Mouse (Mus musculus) embryonic facial prominence, embryonic 10.5 days (tissue): ENCODE measurements around the gene Orc5. TPM values are rescaled to one million over a fixed set of nuclear protein-coding genes. Genes with fewer than 3 reads are reported as not detected.

Experiments used
- DNase-seq: peaks from one replicate; pipeline ENCODE4 v3.0.0-alpha.2; 2017; ENCODE audit warnings: low spot score
- H3K27ac ChIP-seq: fragments of 300-500 bp; sonication (generic); replicated peaks from 2 replicates; pipeline ENCODE4 v1.5.1; 2016; ENCODE audit warnings: mild to moderate bottlenecking
- H3K27me3 ChIP-seq: fragments of 300-500 bp; sonication (generic); replicated peaks from 2 replicates; pipeline ENCODE4 v1.6.1; 2016; ENCODE audit warnings: low read depth, mild to moderate bottlenecking; ENCODE audit not compliant: poor library complexity, severe bottlenecking
- H3K36me3 ChIP-seq: fragments of 300-500 bp; sonication (generic); replicated peaks from 2 replicates; pipeline ENCODE4 v1.6.1; 2016; ENCODE audit warnings: mild to moderate bottlenecking, moderate library complexity
- H3K4me1 ChIP-seq: fragments of 300-500 bp; sonication (generic); 2 replicates; pipeline ENCODE4 v1.6.1; 2016
- H3K4me3 ChIP-seq: fragments of 300-500 bp; sonication (generic); 2 replicates; pipeline ENCODE4 v1.5.1; 2016; ENCODE audit warnings: mild to moderate bottlenecking, moderate library complexity
- H3K9me3 ChIP-seq: fragments of 300-500 bp; sonication (generic); 2 replicates; pipeline ENCODE4 v1.6.1; 2016; ENCODE audit warnings: mild to moderate bottlenecking
- WGBS: fragments of 180-500 bp; shearing (Covaris S2); methylation state at CpG from one replicate; pipeline ENCODE4 v1.1.7; 2016; 5-methylcytosine and 5-hydroxymethylcytosine counted together
- polyA plus RNA-seq: library from polyadenylated mRNA; unstranded; fragments of >200 nt; fragmentation: Nextera tagmentation; extraction: Ambion mirVana; gene quantifications from 2 replicates; pipeline ENCODE4 v1.2.1, GENCODE M21; 2016

Orc5 gene
- 50.1 and 50.7 TPM in 2 replicates for polyA plus RNA-seq

GRCm38 (mm10) chr5:22550033-22550551 lies at the start of gene Orc5:
Orc5 (minus strand) TSS chr5:22550429.
- under 1% methylated on average over 31 of the region's 31 CpGs for WGBS
- H3K4me1 ChIP-seq: peaks cover 10% of the 10 kb centered on the region; the same call in 1 of the 2 replicates
- peak within 1 kb of the TSS; percentile 90 for H3K27ac ChIP-seq
- H3K4me3 ChIP-seq: peak within 1 kb of the TSS; percentile 80
- DNase-seq: peak; percentile 96
- H3K9me3 ChIP-seq: peaks cover 4% of the 10 kb centered on the region; the same call in 1 of the 2 replicates
- peaks cover 24% of the 10 kb centered on the region for H3K36me3 ChIP-seq
- no peaks in the 10 kb centered on the region for H3K27me3 ChIP-seq

- Histone ChIP-seq H3K4me1 (no peaks in the 10 kb centered on the region), H3K36me3 (no peaks in the 10 kb centered on the region), H3K27me3 (no peaks in the 10 kb centered on the region), H3K4me3 (no peak overlapping the region), H3K27ac (no peak overlapping the region), H3K9me3 (no peaks in the 10 kb centered on the region)
- DNase-seq: no peak
- 92% methylated on average over 4 of the region's 4 CpGs for WGBS
These were observed 46.8 kb upstream of the Orc5 start for GRCm38 (mm10) chr5:22596981-22597380.

GRCm38 (mm10) chr5:22589370-22589966 lies 39.2 kb upstream of the Orc5 start:
- H3K27me3 ChIP-seq: no peaks in the 10 kb centered on the region
- H3K4me1 ChIP-seq: no peaks in the 10 kb centered on the region
- H3K36me3 ChIP-seq: no peaks in the 10 kb centered on the region
- no peak for DNase-seq
- no peak overlapping the region for H3K27ac ChIP-seq
- no peak overlapping the region for H3K4me3 ChIP-seq
- WGBS: 84% methylated on average over 1 of the region's 1 CpGs
- no peaks in the 10 kb centered on the region for H3K9me3 ChIP-seq

- H3K4me1 ChIP-seq: no peaks in the 10 kb centered on the region
- DNase-seq: no peak
- H3K27ac ChIP-seq: no peak overlapping the region
- H3K9me3 ChIP-seq: no peaks in the 10 kb centered on the region
- H3K27me3 ChIP-seq: no peaks in the 10 kb centered on the region
- no peaks in the 10 kb centered on the region for H3K36me3 ChIP-seq
- WGBS: 69% methylated on average over 1 of the region's 1 CpGs
- no peak overlapping the region for H3K4me3 ChIP-seq
These were observed 37.3 kb upstream of the Orc5 start for GRCm38 (mm10) chr5:22587492-22587891.

- WGBS: 50% methylated on average over 2 of the region's 2 CpGs
- Histone ChIP-seq H3K9me3 (no peaks in the 10 kb centered on the region), H3K27ac (no peak overlapping the region)
These were observed 34.3 kb upstream of the Orc5 start for GRCm38 (mm10) chr5:22584556-22584955.

GRCm38 (mm10) chr5:22578011-22578410 lies 27.8 kb upstream of the Orc5 start:
- H3K27ac ChIP-seq: no peak overlapping the region
- H3K4me3 ChIP-seq: no peak overlapping the region
- no peaks in the 10 kb centered on the region for H3K36me3 ChIP-seq
- no peaks in the 10 kb centered on the region for H3K27me3 ChIP-seq
- 81% methylated on average over 3 of the region's 3 CpGs for WGBS
- no peaks in the 10 kb centered on the region for H3K9me3 ChIP-seq
- no peak for DNase-seq
- H3K4me1 ChIP-seq: no peaks in the 10 kb centered on the region

More at GRCm38 (mm10) chr5:22584556-22584955, 34.3 kb upstream of the Orc5 start:
- DNase-seq: no peak
- no peaks in the 10 kb centered on the region for H3K36me3 ChIP-seq
- H3K4me3 ChIP-seq: no peak overlapping the region
- H3K27me3 ChIP-seq: no peaks in the 10 kb centered on the region
- no peaks in the 10 kb centered on the region for H3K4me1 ChIP-seq

- WGBS: 62% methylated on average over 3 of the region's 3 CpGs
- H3K36me3 ChIP-seq: no peaks in the 10 kb centered on the region
- H3K9me3 ChIP-seq: no peaks in the 10 kb centered on the region
- no peaks in the 10 kb centered on the region for H3K4me1 ChIP-seq
- no peak overlapping the region for H3K27ac ChIP-seq
- no peak for DNase-seq
- H3K4me3 ChIP-seq: no peak overlapping the region
- H3K27me3 ChIP-seq: no peaks in the 10 kb centered on the region
These were observed 24.5 kb upstream of the Orc5 start for GRCm38 (mm10) chr5:22574751-22575150.

GRCm38 (mm10) chr5:22574161-22574560 lies 23.9 kb upstream of the Orc5 start:
- 58% methylated on average over 1 of the region's 1 CpGs for WGBS
- no peaks in the 10 kb centered on the region for H3K27me3 ChIP-seq

GRCm38 (mm10) chr5:22573696-22574095 lies 23.5 kb upstream of the Orc5 start:
- DNase-seq: no peak

More at GRCm38 (mm10) chr5:22574161-22574560, 23.9 kb upstream of the Orc5 start:
- Histone ChIP-seq H3K9me3 (no peaks in the 10 kb centered on the region), H3K27ac (no peak overlapping the region), H3K4me3 (no peak overlapping the region), H3K36me3 (no peaks in the 10 kb centered on the region), H3K4me1 (no peaks in the 10 kb centered on the region)
- no peak for DNase-seq

GRCm38 (mm10) chr5:22572881-22573280 lies 22.7 kb upstream of the Orc5 start:
- WGBS: 92% methylated on average over 6 of the region's 6 CpGs
- Histone ChIP-seq H3K4me3 (no peak overlapping the region), H3K9me3 (no peaks in the 10 kb centered on the region)

More at GRCm38 (mm10) chr5:22573696-22574095, 23.5 kb upstream of the Orc5 start:
- Histone ChIP-seq H3K4me1 (no peaks in the 10 kb centered on the region), H3K4me3 (no peak overlapping the region), H3K36me3 (no peaks in the 10 kb centered on the region), H3K27ac (no peak overlapping the region), H3K27me3 (no peaks in the 10 kb centered on the region), H3K9me3 (no peaks in the 10 kb centered on the region)
- 69% methylated on average over 2 of the region's 2 CpGs for WGBS

GRCm38 (mm10) chr5:22572456-22572855 lies 22.2 kb upstream of the Orc5 start:
- H3K4me1 ChIP-seq: no peaks in the 10 kb centered on the region
- H3K36me3 ChIP-seq: no peaks in the 10 kb centered on the region
- 79% methylated on average over 3 of the region's 3 CpGs for WGBS

More at GRCm38 (mm10) chr5:22572881-22573280, 22.7 kb upstream of the Orc5 start:
- H3K36me3 ChIP-seq: no peaks in the 10 kb centered on the region
- no peaks in the 10 kb centered on the region for H3K4me1 ChIP-seq
- H3K27ac ChIP-seq: no peak overlapping the region
- no peak for DNase-seq
- no peaks in the 10 kb centered on the region for H3K27me3 ChIP-seq

GRCm38 (mm10) chr5:22565708-22566107 lies 15.5 kb upstream of the Orc5 start:
- WGBS: 78% methylated on average over 2 of the region's 2 CpGs
- Histone ChIP-seq H3K4me3 (no peak overlapping the region), H3K36me3 (no peaks in the 10 kb centered on the region), H3K27ac (no peak overlapping the region), H3K9me3 (0 out of 2 replicates have a peak, but pooled peaks cover 2% of the 10 kb centered on the region), H3K4me1 (no peaks in the 10 kb centered on the region), H3K27me3 (no peaks in the 10 kb centered on the region)
- DNase-seq: no peak

More at GRCm38 (mm10) chr5:22572456-22572855, 22.2 kb upstream of the Orc5 start:
- Histone ChIP-seq H3K27ac (no peak overlapping the region), H3K27me3 (no peaks in the 10 kb centered on the region), H3K4me3 (no peak overlapping the region), H3K9me3 (no peaks in the 10 kb centered on the region)
- DNase-seq: no peak

GRCm38 (mm10) chr5:22559801-22560200 lies 9.6 kb upstream of the Orc5 start:
- Histone ChIP-seq H3K4me1 (no peaks in the 10 kb centered on the region), H3K4me3 (no peak overlapping the region), H3K36me3 (no peaks in the 10 kb centered on the region), H3K27ac (no peak overlapping the region), H3K27me3 (no peaks in the 10 kb centered on the region), H3K9me3 (0 out of 2 replicates have a peak, but pooled peaks cover 2% of the 10 kb centered on the region)
- DNase-seq: no peak
- WGBS: 77% methylated on average over 2 of the region's 2 CpGs
